Mouse (Mus musculus) c-Kit-negative CD71-positive TER-119-positive erythroid progenitor cells, embryonic 14.5 days (primary cell): ENCODE measurements around the gene Olfr1167.
"Not testable (repeated sequence)": the region's sequence is repeated elsewhere in the genome, so short reads cannot be mapped to it uniquely, and the experiment has no call there.

Experiments used
- DNase-seq: peaks from one replicate; pipeline ENCODE4 v3.0.0-alpha.2; 2013; ENCODE audit warnings: low read depth, low spot score

Olfr1167 gene

DNA sequence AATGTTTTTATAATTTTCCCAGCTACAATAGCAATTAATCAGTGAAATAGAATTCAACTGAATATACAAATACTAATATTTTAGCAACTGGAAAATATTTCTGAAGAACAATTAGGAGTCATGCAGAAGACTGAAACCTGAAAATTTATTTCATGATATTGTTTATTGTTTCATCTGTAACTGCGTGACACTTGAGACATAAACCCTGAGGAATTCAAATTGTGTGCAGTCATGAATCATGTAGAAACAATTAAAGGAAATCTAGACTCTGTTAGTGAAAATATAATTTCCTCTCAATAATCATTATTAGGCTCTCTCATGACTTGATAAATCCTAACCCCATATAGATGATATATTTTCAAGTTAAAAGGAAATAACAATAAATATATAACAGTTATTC lies at the start of gene Olfr1167:
Olfr1167 (minus strand) TSS at position 101 of the 400 bp plus-strand sequence.
- not testable (repeated sequence) for DNase-seq

DNA sequence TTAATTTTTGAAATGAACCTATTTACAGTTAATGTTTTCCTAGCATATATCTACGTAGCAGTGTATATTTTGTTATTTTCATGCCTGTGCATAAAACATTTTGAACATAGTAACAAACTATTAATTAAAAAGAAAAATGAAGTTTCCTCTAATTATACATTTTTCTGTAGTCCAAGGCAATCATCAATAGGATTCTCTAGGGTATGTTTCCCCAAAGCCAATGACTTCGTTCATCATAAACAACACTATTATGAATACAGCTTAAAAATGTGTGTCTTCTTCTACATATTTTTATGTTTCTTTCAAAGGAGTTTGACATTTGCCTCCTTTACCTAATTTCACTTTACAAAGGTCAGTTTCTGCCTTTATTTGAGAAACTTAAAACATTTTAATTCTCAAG lies 26.6 kb upstream of the Olfr1167 start, which contains the start of gene Olfr1168:
Olfr1168 (plus strand) TSS at position 301 of the 400 bp plus-strand sequence.
- no peak for DNase-seq

DNA sequence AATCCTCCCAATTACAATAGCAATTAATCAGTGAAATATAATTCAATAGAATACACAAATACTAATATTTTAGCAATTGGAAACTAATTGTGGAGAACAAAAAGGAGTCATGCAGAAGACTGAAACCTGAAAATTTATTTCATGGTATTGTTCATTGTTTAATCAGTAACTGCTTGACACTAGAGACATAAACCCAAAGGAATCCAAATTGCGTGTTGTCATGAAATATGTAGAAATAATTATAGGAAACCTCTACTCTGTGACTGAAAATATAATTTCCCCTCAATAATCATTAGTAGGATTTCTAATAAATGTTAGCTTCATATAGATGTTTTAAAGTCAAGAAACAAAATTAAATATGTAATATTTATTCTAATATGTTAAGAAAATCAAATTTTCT lies 26.8 kb downstream of the Olfr1167 start, which contains the start of gene Olfr1166:
Olfr1166 (minus strand) TSS at position 101 of the 400 bp plus-strand sequence.
- no peak for DNase-seq
